ENCODE assay signal across 8 mouse cellular contexts in genomic region chr7:25076296-25076662, GRCm38 (mm10). TPM values are rescaled to one million over a fixed set of nuclear protein-coding genes. Genes with fewer than 3 reads are reported as not detected.
DNase-seq lines count a peak whose midpoint lies in the region; ATAC-seq and TF ChIP-seq lines count a peak whose summit lies in the region.

No protein-coding gene starts in this region.

- H3K9ac ChIP-seq in heart, embryonic 14.5 days (ENCODE audit: low read length), result peak overlapping the region; percentile 76
- H3K9ac ChIP-seq in MEL (ENCODE audit: control insufficient read depth, low read depth, low read length, poor library complexity, severe bottlenecking), result peak overlapping the region; percentile 85
- H3K9ac ChIP-seq in heart, embryonic 16.5 days (ENCODE audit: low read length), result peak overlapping the region; percentile 76

- TF ChIP-seq EP300 in MEL (IDR thresholded peaks at IDR 0.05; ENCODE audit: low read depth in 1 of 2, low read length in 2 of 2), result no peak

- ATAC-seq in heart, embryonic 14.5 days (ENCODE audit: insufficient number of reproducible peaks, insufficient read depth, low FRiP score, low read depth), result no peak
- ATAC-seq in heart, embryonic 16.5 days (replicated peaks; ENCODE audit: extremely low read depth, insufficient read depth, low FRiP score), result no peak

- WGBS in heart, embryonic 14.5 days, result 19% methylated on average over 7 of the region's 7 CpGs
- 19% methylated on average over 7 of the region's 7 CpGs for WGBS in heart, embryonic 16.5 days
- WGBS in midbrain, embryonic 10.5 days, result 24% methylated on average over 7 of the region's 7 CpGs

- peak overlapping the region; percentile 51 to 91 for H3K4me3 ChIP-seq in heart, embryonic 14.5 days (ENCODE audit: control insufficient read depth in 1 of 2, insufficient read depth in 1 of 2, low read depth in 1 of 2, low read length in 2 of 2)
- peak overlapping the region; percentile 71 to 74 for H3K4me3 ChIP-seq in MEL (ENCODE audit: control insufficient read depth in 1 of 2, insufficient read depth in 1 of 2, low read depth in 2 of 2, low read length in 2 of 2)
- H3K4me3 ChIP-seq in heart, embryonic 16.5 days (ENCODE audit: low read length), result peak overlapping the region; percentile 60
- peak overlapping the region; percentile 89 for H3K4me3 ChIP-seq in midbrain, embryonic 10.5 days

- no peaks in the 10 kb centered on the region for H3K27me3 ChIP-seq in heart, embryonic 14.5 days (ENCODE audit: control insufficient read depth, insufficient read depth, low read length)
- no peaks in the 10 kb centered on the region for H3K27me3 ChIP-seq in MEL (ENCODE audit: control insufficient read depth in 1 of 2, insufficient read depth in 2 of 2, low read length in 2 of 2)
- no peaks in the 10 kb centered on the region for H3K27me3 ChIP-seq in heart, embryonic 16.5 days (ENCODE audit: control insufficient read depth, insufficient read depth, low read length)
- no peaks in the 10 kb centered on the region for H3K27me3 ChIP-seq in midbrain, embryonic 10.5 days (ENCODE audit: low read depth, poor library complexity, severe bottlenecking)

- intact Hi-C loops in heart, postnatal 25 days (cut with DNase I), result loop anchor here (5.0 to 10.0 kb wide), 2 partner anchors 104 to 191 kb away; partner anchors contain the start of genes Rabac1 and Rps19
- intact Hi-C loops in left cerebral cortex, postnatal 10 days (cut with DNase I), result no loop called here

- H3K27ac ChIP-seq in heart, embryonic 14.5 days (replicated peaks in 1 of 2; ENCODE audit: control insufficient read depth in 1 of 2, insufficient read depth in 1 of 2, low read depth in 2 of 2, low read length in 2 of 2), result peak overlapping the region; percentile 95
- peak overlapping the region; percentile 92 for H3K27ac ChIP-seq in MEL (ENCODE audit: control insufficient read depth, low read depth, low read length)
- peak overlapping the region; percentile 93 for H3K27ac ChIP-seq in heart, embryonic 16.5 days (ENCODE audit: low read length)
- peak overlapping the region; percentile 98 for H3K27ac ChIP-seq in midbrain, embryonic 10.5 days (replicated peaks)

- TF ChIP-seq POLR2A in MEL (IDR thresholded peaks at IDR 0.05; ENCODE audit: control insufficient read depth in 1 of 2, insufficient read depth in 1 of 2, low read depth in 1 of 2, low read length in 2 of 2, poor library complexity in 1 of 2), result no peak

- peak overlapping the region; percentile 71 for H3K4me2 ChIP-seq in heart, embryonic 14.5 days (ENCODE audit: low read length)
- H3K4me2 ChIP-seq in heart, embryonic 16.5 days (ENCODE audit: low read depth, low read length), result peak overlapping the region; percentile 74

- peaks cover 23% of the 10 kb centered on the region for H3K36me3 ChIP-seq in heart, embryonic 14.5 days (ENCODE audit: control insufficient read depth, insufficient read depth, low read length)
- peaks cover 0 to 20% of the 10 kb centered on the region in 2 experiments; a peak in 2 of 4 replicates for H3K36me3 ChIP-seq in MEL (ENCODE audit: control insufficient read depth in 1 of 2, insufficient read depth in 2 of 2, low read length in 2 of 2)
- peaks cover 17% of the 10 kb centered on the region for H3K36me3 ChIP-seq in heart, embryonic 16.5 days (ENCODE audit: control insufficient read depth, insufficient read depth)
- H3K36me3 ChIP-seq in midbrain, embryonic 10.5 days, result peaks cover 22% of the 10 kb centered on the region

- H3K79me2 ChIP-seq in MEL (ENCODE audit: control insufficient read depth, insufficient read depth, low read length, poor library complexity), result peaks cover 43% of the 10 kb centered on the region

- no peak for TF ChIP-seq RAD21 in MEL (IDR thresholded peaks at IDR 0.05; ENCODE audit: low read depth, low read length)

- H3K9me3 ChIP-seq in heart, embryonic 14.5 days (ENCODE audit: control insufficient read depth, low read length), result no peaks in the 10 kb centered on the region
- H3K9me3 ChIP-seq in MEL (replicated peaks; ENCODE audit: insufficient read depth, low read length), result no peaks in the 10 kb centered on the region
- H3K9me3 ChIP-seq in heart, embryonic 16.5 days (replicated peaks; ENCODE audit: control insufficient read depth, low read length), result no peaks in the 10 kb centered on the region
- no peaks in the 10 kb centered on the region for H3K9me3 ChIP-seq in midbrain, embryonic 10.5 days (replicated peaks)

- TF ChIP-seq CTCF in MEL (IDR thresholded peaks at IDR 0.05 in 2 of 3, conservative IDR thresholded peaks at IDR 0.05 in 1 of 3; ENCODE audit: control insufficient read depth in 1 of 3, insufficient read depth in 1 of 3, low read depth in 2 of 3, low read length in 3 of 3, poor library complexity in 1 of 3, severe bottlenecking in 1 of 3), result no peak

- peaks cover 14 to 35% of the 10 kb centered on the region in 2 experiments for H3K4me1 ChIP-seq in heart, embryonic 14.5 days (ENCODE audit: control insufficient read depth in 2 of 2, insufficient read depth in 2 of 2, low read length in 2 of 2)
- peaks cover 9 to 37% of the 10 kb centered on the region in 2 experiments for H3K4me1 ChIP-seq in MEL (ENCODE audit: control insufficient read depth in 1 of 2, insufficient read depth in 2 of 2, low read length in 2 of 2)
- peaks cover 24% of the 10 kb centered on the region for H3K4me1 ChIP-seq in heart, embryonic 16.5 days (ENCODE audit: control insufficient read depth, insufficient read depth, low read length)
- H3K4me1 ChIP-seq in midbrain, embryonic 10.5 days, result peaks cover 75% of the 10 kb centered on the region

- DNase-seq in heart, postnatal 25 days (ENCODE audit: low spot score), result no peak
- DNase-seq in MEL (ENCODE audit: low read depth, low spot score), result no peak
- no peak for DNase-seq in midbrain, embryonic 10.5 days (ENCODE audit: low spot score)
- DNase-seq in ovary, adult 18-20 months (ENCODE audit: low spot score), result no peak
- no peak for DNase-seq in cerebellum, postnatal 14 days
- DNase-seq in left cerebral cortex, postnatal 10 days (ENCODE audit: extremely low spot score in 1 of 2, low spot score in 2 of 2), result no peak

TF ChIP-seq in MEL, 35 proteins besides CTCF, POLR2A, EP300 and RAD21:
- TF ChIP-seq RCOR1 (IDR thresholded peaks at IDR 0.05; ENCODE audit: low read depth, low read length) (no peak), POLR2AphosphoS2 (IDR thresholded peaks at IDR 0.05; ENCODE audit: low read length) (no peak), E2F4 (IDR thresholded peaks at IDR 0.05; ENCODE audit: borderline replicate concordance, low read depth, low read length) (no peak), MYC (IDR thresholded peaks at IDR 0.05; ENCODE audit: low read depth, low read length) (no peak), MAFK (IDR thresholded peaks at IDR 0.05; ENCODE audit: borderline replicate concordance, low read depth, low read length) (no peak), ZMIZ1 (IDR thresholded peaks at IDR 0.05; ENCODE audit: low read depth, low read length) (no peak), MAZ (IDR thresholded peaks at IDR 0.05; ENCODE audit: low read depth, low read length) (no peak), SMC3 (IDR thresholded peaks at IDR 0.05; ENCODE audit: low read depth, low read length) (no peak), CHD2 (IDR thresholded peaks at IDR 0.05; ENCODE audit: low read length) (no peak), ZKSCAN1 (IDR thresholded peaks at IDR 0.05; ENCODE audit: low read depth, low read length) (no peak), KAT2A (conservative IDR thresholded peaks at IDR 0.05; ENCODE audit: low read depth, low read length) (no peak), SIN3A (IDR thresholded peaks at IDR 0.05; ENCODE audit: low read length) (no peak), MEF2A (IDR thresholded peaks at IDR 0.05; ENCODE audit: extremely low read depth, insufficient replicate concordance, low read depth, low read length, poor library complexity, severe bottlenecking) (no peak), JUND (IDR thresholded peaks at IDR 0.05; ENCODE audit: low read depth, low read length) (no peak), TBP (IDR thresholded peaks at IDR 0.05; ENCODE audit: low read depth, low read length) (no peak), USF2 (IDR thresholded peaks at IDR 0.05; ENCODE audit: borderline replicate concordance in 1 of 2, insufficient read depth in 1 of 2, low read depth in 1 of 2, low read length in 2 of 2) (no peak)

RNA-seq across cellular contexts. Expression of gene Zfp574, which starts 3.9 kb away (rescaled TPM):
- 14.5 and 14.8 TPM in 2 replicates for polyA plus RNA-seq in heart, embryonic 14.5 days (2014; fragmentation: Nextera tagmentation; extraction: Ambion mirVana)
- total RNA-seq in heart, postnatal 25 days (2021), result 1 to 10 TPM; 9.8 to 9.9 TPM
- 15.0 and 16.3 TPM in 2 replicates for total RNA-seq in MEL (2012; rRNA removed)
- 10 to 100 TPM in 1 of 2 experiments, not detected in 1; 30.2 TPM for polyA plus RNA-seq in MEL (2012; ENCODE audit: insufficient read depth in 1 of 2, insufficient read length in 2 of 2, low read depth in 1 of 2, low replicate concordance in 2 of 2, missing spikeins in 1 of 2)
- polyA plus RNA-seq in heart, embryonic 16.5 days (2015; fragmentation: Nextera tagmentation; extraction: Ambion mirVana), result 19.6 and 19.7 TPM in 2 replicates
- polyA plus RNA-seq in midbrain, embryonic 10.5 days (2016; fragmentation: Nextera tagmentation; extraction: Ambion mirVana), result 44.4 and 45.3 TPM in 2 replicates
- 10 to 100 TPM; 26.0 to 27.1 TPM for total RNA-seq in left cerebral cortex, postnatal 10 days (2021)

RNA-seq across cellular contexts. Expression of gene Grik5, which starts 4.1 kb away (rescaled TPM):
- 5.7 and 8.3 TPM in 2 replicates for polyA plus RNA-seq in heart, embryonic 14.5 days (2014; fragmentation: Nextera tagmentation; extraction: Ambion mirVana)
- 1 to 10 TPM; 4.5 to 4.8 TPM for total RNA-seq in heart, postnatal 25 days (2021)
- total RNA-seq in MEL (2012; rRNA removed), result 3.5 and 4.6 TPM in 2 replicates
- polyA plus RNA-seq in MEL (2012; ENCODE audit: insufficient read depth in 1 of 2, insufficient read length in 2 of 2, low read depth in 1 of 2, low replicate concordance in 2 of 2, missing spikeins in 1 of 2), result 10 to 100 TPM in 1 of 2 experiments, not detected in 1; 22.0 TPM
- polyA plus RNA-seq in heart, embryonic 16.5 days (2015; fragmentation: Nextera tagmentation; extraction: Ambion mirVana), result 2.3 and 3.0 TPM in 2 replicates
- polyA plus RNA-seq in midbrain, embryonic 10.5 days (2016; fragmentation: Nextera tagmentation; extraction: Ambion mirVana), result 5.4 and 7.5 TPM in 2 replicates
- 100 to 1,000 TPM; 226 to 237 TPM for total RNA-seq in left cerebral cortex, postnatal 10 days (2021)
